Mouse (Mus musculus) adrenal gland, adult (tissue): ENCODE results near the gene Prss30.
"Not testable (repeated sequence)": the region's sequence is repeated elsewhere in the genome, so short reads cannot be mapped to it uniquely, and the experiment has no call there.

ENCODE experiments used
- DNase-seq, 2 experiments: peaks; one replicate each; pipeline ENCODE4 v3.0.0; 2022 to 2023; ENCODE audit warnings: low spot score in 1 of 2; ENCODE audit not compliant: inconsistent age in 2 of 2

Gene Prss30

DNA sequence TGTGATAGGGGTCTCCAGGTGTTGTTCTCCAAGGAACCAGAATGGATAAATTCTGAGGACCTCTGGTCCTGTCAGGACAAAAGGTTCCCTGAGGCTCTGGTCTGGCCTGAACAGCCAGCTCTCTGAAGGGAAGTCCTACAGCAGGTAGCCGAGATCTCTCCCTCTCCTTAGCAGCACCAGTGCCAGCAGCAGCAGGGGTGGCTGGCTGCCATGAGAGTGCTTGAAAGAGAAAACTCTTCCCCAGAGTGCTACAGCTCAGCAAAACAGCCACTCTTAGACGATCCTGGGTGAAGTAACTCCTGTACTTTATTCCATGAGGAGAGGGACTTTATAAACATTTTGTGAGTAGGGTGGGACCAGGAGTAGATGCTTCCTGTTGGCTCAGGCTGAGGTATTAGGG lies 9.4 kb upstream of the Prss30 start:
- DNase-seq = no peak

DNA sequence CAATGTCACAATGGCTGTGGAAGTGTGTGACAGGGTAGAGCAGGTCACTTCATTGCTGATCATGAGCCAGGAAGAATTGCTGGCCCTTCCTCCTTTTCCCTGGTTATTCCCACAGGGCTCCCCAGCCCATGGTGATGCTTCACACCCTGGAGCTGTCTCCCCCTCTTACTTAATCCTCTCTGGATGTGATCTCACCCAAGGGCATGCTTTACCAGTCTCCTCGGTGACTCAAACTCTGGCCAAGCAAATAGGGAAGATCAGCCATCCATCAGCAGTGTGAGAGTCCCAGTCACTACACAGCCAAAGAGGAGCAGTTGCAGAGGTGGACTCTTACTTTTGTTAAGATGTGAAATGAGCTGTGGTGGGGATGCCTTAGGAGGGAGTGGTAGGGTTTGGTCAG lies 4.6 kb upstream of the Prss30 start:
- DNase-seq = peak; percentile 56 to 82

GRCm38 (mm10) chr17:23982912-23983311 lies 2.5 kb upstream of the Prss30 start:
- no peak for DNase-seq

- no peak for DNase-seq
Observed at GRCm38 (mm10) chr17:23979471-23979870, 895 bp downstream of the Prss30 start.

DNA sequence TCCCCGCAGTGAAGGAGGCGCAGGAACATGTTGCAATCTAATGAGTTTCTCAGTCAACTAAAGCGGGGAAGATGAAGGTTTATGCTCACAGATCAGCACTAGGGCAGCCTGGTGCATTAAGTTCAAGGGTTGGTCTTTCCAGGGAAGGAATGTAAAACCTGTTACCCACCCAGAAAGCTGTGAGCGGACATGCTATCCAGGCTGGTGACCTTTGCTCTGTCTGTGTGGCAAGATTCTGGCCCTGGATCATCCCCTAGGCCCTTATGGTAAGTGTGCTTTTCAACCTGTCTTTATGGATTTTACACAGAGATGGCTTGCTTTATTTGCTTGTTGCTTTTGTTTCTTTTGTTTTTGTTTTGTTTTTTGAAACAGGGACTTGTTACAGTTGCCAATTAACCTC lies 3.7 kb downstream of the Prss30 start:
- no peak for DNase-seq

DNA sequence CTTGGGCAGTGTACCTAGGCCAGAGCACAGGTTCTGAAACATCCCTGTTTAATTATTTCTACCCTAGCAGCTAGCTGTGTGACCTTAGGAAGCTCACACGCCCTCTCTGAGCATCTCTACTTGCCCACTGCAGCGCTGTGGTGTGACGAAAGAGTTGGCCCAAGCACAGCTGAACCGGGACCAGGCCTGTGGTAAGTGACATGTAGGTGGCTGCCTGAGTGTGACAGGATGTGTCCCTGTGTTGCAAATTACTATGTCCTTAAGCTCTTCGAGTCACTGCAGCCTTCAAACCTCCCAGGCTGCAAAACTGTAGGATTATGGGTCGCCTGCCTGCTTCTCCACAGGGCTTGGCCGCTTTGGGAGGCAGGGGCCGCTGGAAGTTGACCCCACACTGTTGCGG lies 9.1 kb downstream of the Prss30 start:
- DNase-seq = no peak

- peak; percentile 74 to 93 for DNase-seq
Observed at GRCm38 (mm10) chr17:23969231-23969630, 11.1 kb downstream of the Prss30 start.

DNA sequence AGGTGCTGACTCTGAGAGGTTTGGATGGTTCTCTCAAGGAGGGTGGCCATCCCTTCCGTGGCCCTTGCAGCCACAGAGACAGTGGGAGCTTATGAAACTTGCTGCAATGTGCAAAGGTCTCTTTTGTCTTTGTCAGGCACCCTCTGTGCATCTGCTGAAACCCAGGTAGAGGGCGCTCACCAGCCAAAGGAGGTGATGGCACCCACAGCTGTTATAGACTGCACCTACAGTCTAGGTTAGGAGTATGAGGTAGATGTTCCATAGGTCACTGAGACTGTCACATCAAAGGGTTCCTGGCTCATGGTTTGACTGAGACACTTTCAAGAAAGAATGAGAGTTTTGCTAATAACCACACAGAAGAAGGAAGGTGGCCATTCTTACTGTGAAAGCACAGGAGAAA lies 11.6 kb downstream of the Prss30 start:
- no peak for DNase-seq

GRCm38 (mm10) chr17:23966658-23967401 lies 13.5 kb downstream of the Prss30 start:
- peak; percentile 53 to 62 for DNase-seq

DNA sequence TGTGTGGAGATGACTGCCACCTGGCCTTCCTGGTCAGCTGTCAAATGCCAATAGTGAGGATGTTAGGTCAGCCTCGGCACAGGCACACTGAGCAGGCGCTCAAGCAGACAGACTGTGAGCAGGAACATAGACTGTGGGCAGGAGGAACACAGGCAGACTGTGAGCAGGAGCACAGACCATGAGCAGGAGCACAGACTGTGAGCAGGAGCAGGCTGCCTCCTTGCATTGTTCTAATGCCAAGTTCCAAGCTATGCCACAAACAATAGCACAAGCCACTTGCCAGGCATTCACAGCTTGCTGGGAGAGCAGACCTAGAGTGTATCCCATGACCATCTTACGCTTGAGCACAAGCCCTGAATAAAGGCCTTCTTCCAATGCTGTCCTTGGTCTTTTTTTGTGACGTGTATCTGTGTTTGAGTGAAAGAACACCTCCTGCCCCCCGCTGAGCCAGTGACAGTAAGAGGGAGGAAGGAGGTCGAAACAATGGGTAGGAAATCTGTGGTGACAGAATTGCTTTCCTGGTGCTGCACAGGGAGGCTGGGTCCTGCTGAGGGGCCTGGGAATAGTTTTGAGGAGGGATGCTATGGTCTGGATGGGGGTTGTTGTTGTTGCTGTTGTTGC lies 14.5 kb downstream of the Prss30 start:
- no peak for DNase-seq

DNA sequence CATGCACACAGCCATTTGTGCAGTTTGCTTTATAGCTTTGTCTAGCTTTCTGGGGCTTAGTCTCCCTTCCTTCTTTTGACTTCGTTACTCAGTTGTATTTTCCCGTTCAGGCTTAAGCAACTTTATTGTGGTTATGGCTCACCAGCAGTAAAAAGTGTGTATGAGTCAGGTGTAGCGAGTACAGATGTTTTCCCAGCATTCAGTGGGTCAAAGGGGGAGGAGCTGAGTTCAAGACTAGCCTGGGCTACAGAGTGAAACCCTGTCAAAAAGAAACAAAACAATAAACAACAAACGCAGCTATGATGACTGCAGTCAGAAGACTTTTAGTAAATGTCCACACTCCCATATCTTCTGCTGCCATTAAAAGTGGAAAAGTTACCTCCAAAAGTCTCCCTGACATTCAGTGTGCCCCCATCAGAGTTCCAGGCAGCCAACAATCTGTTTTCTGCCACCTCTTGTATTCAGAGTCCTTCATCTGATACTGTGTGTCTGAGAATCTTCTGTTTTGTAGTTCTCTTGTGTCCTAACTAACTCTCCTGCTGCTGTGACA lies 18.7 kb downstream of the Prss30 start:
- no peak for DNase-seq

- peak; percentile 81 to 93 for DNase-seq
Observed at GRCm38 (mm10) chr17:23960084-23960738, 20.2 kb downstream of the Prss30 start.

GRCm38 (mm10) chr17:23955174-23955573 lies 25.2 kb downstream of the Prss30 start, which contains the start of gene Sbpl:
Gene Sbpl, minus strand, starts transcription at chr17:23955274.
- DNase-seq = no peak

GRCm38 (mm10) chr17:23950828-23951227 lies 29.5 kb downstream of the Prss30 start:
- DNase-seq = not testable (repeated sequence)

GRCm38 (mm10) chr17:23949068-23949467 lies 31.3 kb downstream of the Prss30 start:
- DNase-seq = no peak

GRCm38 (mm10) chr17:23947486-23947885 lies 32.9 kb downstream of the Prss30 start:
- DNase-seq = not testable (repeated sequence)

- no peak for DNase-seq
Observed at GRCm38 (mm10) chr17:23941372-23941771, 39.0 kb downstream of the Prss30 start, which contains the start of gene Sbp. Gene Sbp, plus strand, starts transcription at chr17:23941672.

- DNase-seq = no peak
Observed at GRCm38 (mm10) chr17:23931157-23931556, 49.2 kb downstream of the Prss30 start.

DNA sequence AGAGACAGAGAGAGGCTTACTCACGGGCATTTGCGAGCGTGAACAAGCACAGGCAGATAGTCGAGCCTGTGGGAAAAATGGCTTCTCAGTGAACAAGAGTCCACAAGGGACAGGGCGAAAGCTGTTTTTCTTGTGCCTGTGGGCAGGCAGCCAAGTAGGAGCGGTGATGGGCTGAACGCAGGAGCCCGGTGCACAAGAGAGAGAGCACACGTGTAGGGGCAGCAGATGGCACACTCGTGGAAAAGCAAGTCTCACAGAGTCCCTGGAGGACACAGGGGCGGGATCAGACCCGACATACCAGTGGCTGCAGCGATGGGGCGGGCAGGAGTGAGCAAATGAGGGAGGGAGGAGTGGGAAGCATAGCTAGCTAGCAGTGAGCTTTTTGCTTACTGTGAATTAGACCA lies 55.3 kb downstream of the Prss30 start:
- DNase-seq = peak; percentile 67 to 85

DNA sequence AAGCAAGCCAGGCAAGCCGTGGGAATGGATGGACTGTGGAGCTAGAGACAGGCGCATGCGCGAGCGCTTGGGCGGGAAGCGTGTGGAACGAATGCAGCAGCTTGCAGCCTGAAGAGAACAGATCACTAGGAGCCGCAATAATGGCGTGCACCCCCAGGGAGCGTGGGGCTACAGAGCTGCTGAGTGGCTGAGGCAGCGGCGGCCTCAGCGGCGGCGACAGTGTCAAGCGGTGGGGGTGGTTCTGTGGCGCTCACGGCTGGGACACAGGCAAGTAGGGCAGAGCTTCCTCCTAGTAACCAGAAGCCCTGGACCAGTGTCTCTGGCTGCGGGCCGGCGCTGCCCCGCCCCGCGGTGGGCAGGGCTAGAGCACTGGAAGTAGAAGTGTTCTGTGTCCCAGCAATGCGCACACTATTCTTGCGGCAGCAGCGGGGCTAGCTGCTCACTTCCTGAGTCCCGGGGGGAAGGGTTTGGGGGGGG lies 55.8 kb downstream of the Prss30 start:
- peak; percentile 93 to 97 for DNase-seq
